Mouse (Mus musculus): ENCODE results near the gene Mospd2. TPM values are rescaled to one million over a fixed set of nuclear protein-coding genes. Genes with fewer than 3 reads are reported as not detected.

Mospd2 gene
- polyA plus RNA-seq (2015; fragmentation: Nextera tagmentation; extraction: Ambion mirVana): 16.3 and 16.8 TPM in 2 replicates

- 23% methylated on average over 26 of the region's 26 CpGs for WGBS
- Histone ChIP-seq H3K36me3 (no peaks in the 10 kb centered on the region), H3K9ac (peak within 1 kb of the TSS; percentile 74), H3K4me1 (peaks cover 6% of the 10 kb centered on the region; the same call in 1 of the 2 replicates), H3K4me2 (peak within 1 kb of the TSS; percentile 58), H3K4me3 (peak within 1 kb of the TSS; percentile 54), H3K27me3 (peaks cover 23% of the 10 kb centered on the region; the same call in 1 of the 2 replicates), H3K9me3 (no peaks in the 10 kb centered on the region), H3K27ac (no peak within 1 kb of the TSS; the same call in 1 of the 2 replicates)
- peak; percentile 100 for ATAC-seq (ENCODE audit: insufficient number of reproducible peaks, insufficient read depth, low FRiP score, low TSS enrichment, low read depth)
Observed at GRCm38 (mm10) chrX:164980193-164980775, at the start of gene Mospd2, which contains the start of gene Fancb. Gene Mospd2 (minus strand): TSS chrX:164980375. Gene Fancb (plus strand): TSS chrX:164980592.

- Histone ChIP-seq H3K27me3 (peaks cover 14% of the 10 kb centered on the region; the same call in 1 of the 2 replicates), H3K4me2 (no peak within 1 kb of the TSS), H3K4me3 (no peak within 1 kb of the TSS), H3K36me3 (no peaks in the 10 kb centered on the region), H3K9me3 (no peaks in the 10 kb centered on the region), H3K9ac (no peak within 1 kb of the TSS), H3K27ac (no peak within 1 kb of the TSS), H3K4me1 (no peaks in the 10 kb centered on the region)
- no peak for ATAC-seq (ENCODE audit: insufficient number of reproducible peaks, insufficient read depth, low FRiP score, low TSS enrichment, low read depth)
Observed at GRCm38 (mm10) chrX:165004779-165005324, 24.7 kb upstream of the Mospd2 start, which contains the start of gene Gm17604. Gene Gm17604 (minus strand): TSS chrX:165004829.

GRCm38 (mm10) chrX:165003141-165003540 is 23.0 kb upstream of the Mospd2 start:
- Histone ChIP-seq H3K4me1 (no peaks in the 10 kb centered on the region), H3K27ac (no peak overlapping the region), H3K36me3 (no peaks in the 10 kb centered on the region), H3K9ac (no peak overlapping the region), H3K27me3 (peaks cover 16% of the 10 kb centered on the region), H3K4me3 (no peak overlapping the region), H3K9me3 (no peaks in the 10 kb centered on the region), H3K4me2 (no peak overlapping the region)
- no peak for ATAC-seq (ENCODE audit: insufficient number of reproducible peaks, insufficient read depth, low FRiP score, low TSS enrichment, low read depth)
- WGBS: 36% methylated on average over 4 of the region's 4 CpGs

GRCm38 (mm10) chrX:164978866-164979265 is 1.3 kb downstream of the Mospd2 start:
- no peak for ATAC-seq (ENCODE audit: insufficient number of reproducible peaks, insufficient read depth, low FRiP score, low TSS enrichment, low read depth)
- no peaks in the 10 kb centered on the region for H3K36me3 ChIP-seq
- H3K27ac ChIP-seq: no peak overlapping the region
- H3K4me3 ChIP-seq: peak overlapping the region; percentile 54; the same call in 1 of the 2 replicates
- peak overlapping the region; percentile 58 for H3K4me2 ChIP-seq
- no peaks in the 10 kb centered on the region for H3K9me3 ChIP-seq
- H3K27me3 ChIP-seq: peaks cover 23% of the 10 kb centered on the region; the same call in 1 of the 2 replicates
- WGBS: 92% methylated on average over 2 of the region's 2 CpGs
- H3K9ac ChIP-seq: no peak overlapping the region
- peaks cover 6% of the 10 kb centered on the region; the same call in 1 of the 2 replicates for H3K4me1 ChIP-seq

GRCm38 (mm10) chrX:164971206-164971605 is 9.0 kb downstream of the Mospd2 start:
- Histone ChIP-seq H3K36me3 (no peaks in the 10 kb centered on the region), H3K9me3 (no peaks in the 10 kb centered on the region), H3K4me2 (no peak overlapping the region), H3K4me3 (no peak overlapping the region), H3K27ac (no peak overlapping the region), H3K9ac (no peak overlapping the region), H3K4me1 (no peaks in the 10 kb centered on the region), H3K27me3 (0 out of 2 replicates have a peak, but pooled peaks cover under 1% of the 10 kb centered on the region)
- 80% methylated on average over 3 of the region's 3 CpGs for WGBS
- no peak for ATAC-seq (ENCODE audit: insufficient number of reproducible peaks, insufficient read depth, low FRiP score, low TSS enrichment, low read depth)

GRCm38 (mm10) chrX:164965750-164966448 is 14.3 kb downstream of the Mospd2 start:
- no peaks in the 10 kb centered on the region for H3K9me3 ChIP-seq
- no peak overlapping the region for H3K4me3 ChIP-seq
- 73% methylated on average over 3 of the region's 3 CpGs for WGBS
- no peak overlapping the region for H3K9ac ChIP-seq
- no peak overlapping the region for H3K4me2 ChIP-seq
- ATAC-seq (ENCODE audit: insufficient number of reproducible peaks, insufficient read depth, low FRiP score, low TSS enrichment, low read depth): no peak
- H3K36me3 ChIP-seq: peaks cover 4% of the 10 kb centered on the region; the same call in 1 of the 2 replicates
- no peaks in the 10 kb centered on the region for H3K4me1 ChIP-seq
- no peak overlapping the region for H3K27ac ChIP-seq
- peaks cover 3% of the 10 kb centered on the region; the same call in 1 of the 2 replicates for H3K27me3 ChIP-seq

- Histone ChIP-seq H3K9ac (no peak overlapping the region), H3K27ac (no peak overlapping the region), H3K4me2 (no peak overlapping the region), H3K4me3 (no peak overlapping the region), H3K27me3 (peaks cover 4% of the 10 kb centered on the region; the same call in 1 of the 2 replicates), H3K9me3 (no peaks in the 10 kb centered on the region), H3K4me1 (no peaks in the 10 kb centered on the region), H3K36me3 (peaks cover 5% of the 10 kb centered on the region; the same call in 1 of the 2 replicates)
- ATAC-seq (ENCODE audit: insufficient number of reproducible peaks, insufficient read depth, low FRiP score, low TSS enrichment, low read depth): no peak
- WGBS: 66% methylated on average over 5 of the region's 5 CpGs
Observed at GRCm38 (mm10) chrX:164952601-164953375, 27.4 kb downstream of the Mospd2 start.

- no peak for ATAC-seq (ENCODE audit: insufficient number of reproducible peaks, insufficient read depth, low FRiP score, low TSS enrichment, low read depth)
- H3K36me3 ChIP-seq: peaks cover 5% of the 10 kb centered on the region; the same call in 1 of the 2 replicates
- 62% methylated on average over 11 of the region's 11 CpGs for WGBS
- H3K9ac ChIP-seq: no peak overlapping the region
- H3K4me3 ChIP-seq: no peak overlapping the region
- H3K4me1 ChIP-seq: no peaks in the 10 kb centered on the region
- H3K4me2 ChIP-seq: no peak overlapping the region
- no peak overlapping the region for H3K27ac ChIP-seq
- H3K9me3 ChIP-seq: no peaks in the 10 kb centered on the region
- H3K27me3 ChIP-seq: peaks cover 4% of the 10 kb centered on the region; the same call in 1 of the 2 replicates
Observed at GRCm38 (mm10) chrX:164951858-164952576, 28.2 kb downstream of the Mospd2 start.

- no peak overlapping the region for H3K4me3 ChIP-seq
- no peak overlapping the region for H3K27ac ChIP-seq
- H3K9ac ChIP-seq: no peak overlapping the region
- 98% methylated on average over 5 of the region's 5 CpGs for WGBS
- peaks cover 9% of the 10 kb centered on the region; the same call in 1 of the 2 replicates for H3K27me3 ChIP-seq
- no peak overlapping the region for H3K4me2 ChIP-seq
- peaks cover 5% of the 10 kb centered on the region for H3K36me3 ChIP-seq
- H3K9me3 ChIP-seq: no peaks in the 10 kb centered on the region
- ATAC-seq (ENCODE audit: insufficient number of reproducible peaks, insufficient read depth, low FRiP score, low TSS enrichment, low read depth): no peak
- H3K4me1 ChIP-seq: no peaks in the 10 kb centered on the region
Observed at GRCm38 (mm10) chrX:164941540-164941939, 38.6 kb downstream of the Mospd2 start.

GRCm38 (mm10) chrX:164912993-164913392 is 67.2 kb downstream of the Mospd2 start:
- no peak overlapping the region for H3K9ac ChIP-seq
- peaks cover 4% of the 10 kb centered on the region for H3K27me3 ChIP-seq
- H3K4me2 ChIP-seq: no peak overlapping the region
- no peaks in the 10 kb centered on the region for H3K9me3 ChIP-seq
- H3K4me3 ChIP-seq: no peak overlapping the region
- 65% methylated on average over 3 of the region's 3 CpGs for WGBS
- no peaks in the 10 kb centered on the region for H3K36me3 ChIP-seq
- no peak for ATAC-seq (ENCODE audit: insufficient number of reproducible peaks, insufficient read depth, low FRiP score, low TSS enrichment, low read depth)
- no peak overlapping the region for H3K27ac ChIP-seq
- H3K4me1 ChIP-seq: no peaks in the 10 kb centered on the region

All from embryonic facial prominence, embryonic 13.5 days (tissue).